Mouse (Mus musculus) skeletal muscle tissue, adult 2 months (tissue): ENCODE results near the gene Ackr3.

Experiments used
- DNase-seq: peaks from one replicate; pipeline ENCODE4 v3.0.0-alpha.2; 2012; ENCODE audit warnings: low read depth, low spot score

Ackr3 gene

GRCm38 (mm10) chr1:90227684-90228322, 24.0 kb downstream of the Ackr3 start:
- no peak for DNase-seq

- no peak for DNase-seq
Observed at GRCm38 (mm10) chr1:90228323-90228697, 24.5 kb downstream of the Ackr3 start.

GRCm38 (mm10) chr1:90230611-90231010, 26.8 kb downstream of the Ackr3 start:
- DNase-seq, result no peak

GRCm38 (mm10) chr1:90231591-90232490, 28.1 kb downstream of the Ackr3 start:
- DNase-seq, result no peak

GRCm38 (mm10) chr1:90232491-90232885, 28.7 kb downstream of the Ackr3 start:
- DNase-seq, result no peak

- DNase-seq, result peak; percentile 83
Observed at GRCm38 (mm10) chr1:90234620-90235054, 30.9 kb downstream of the Ackr3 start.

- DNase-seq, result no peak
Observed at GRCm38 (mm10) chr1:90236640-90237039, 32.9 kb downstream of the Ackr3 start.

- DNase-seq, result no peak
Observed at GRCm38 (mm10) chr1:90238095-90238888, 34.5 kb downstream of the Ackr3 start.

- no peak for DNase-seq
Observed at GRCm38 (mm10) chr1:90239336-90240225, 35.8 kb downstream of the Ackr3 start.

GRCm38 (mm10) chr1:90240287-90240686, 36.5 kb downstream of the Ackr3 start:
- no peak for DNase-seq

GRCm38 (mm10) chr1:90242444-90242989, 38.7 kb downstream of the Ackr3 start:
- DNase-seq, result no peak

GRCm38 (mm10) chr1:90244537-90244936, 40.8 kb downstream of the Ackr3 start:
- DNase-seq, result no peak

- no peak for DNase-seq
Observed at GRCm38 (mm10) chr1:90245533-90245932, 41.8 kb downstream of the Ackr3 start.

GRCm38 (mm10) chr1:90246035-90246434, 42.3 kb downstream of the Ackr3 start:
- no peak for DNase-seq

GRCm38 (mm10) chr1:90246800-90247199, 43.0 kb downstream of the Ackr3 start:
- no peak for DNase-seq

- DNase-seq, result no peak
Observed at GRCm38 (mm10) chr1:90247234-90247633, 43.5 kb downstream of the Ackr3 start.

GRCm38 (mm10) chr1:90247756-90248541, 44.2 kb downstream of the Ackr3 start:
- no peak for DNase-seq

- DNase-seq, result no peak
Observed at GRCm38 (mm10) chr1:90248966-90249735, 45.4 kb downstream of the Ackr3 start.

GRCm38 (mm10) chr1:90250419-90250818, 46.6 kb downstream of the Ackr3 start:
- no peak for DNase-seq
